Mouse (Mus musculus) heart, postnatal 0 days (tissue): ENCODE data around the gene Tvp23b. TPM values are rescaled to one million over a fixed set of nuclear protein-coding genes. Genes with fewer than 3 reads are reported as not detected.

ENCODE experiments used
- ATAC-seq: fragments of 200-750 bp; cut with Nextera tagmentation; 2 replicates; pipeline ENCODE4 v1.8.0; 2017; ENCODE audit warnings: low read depth, moderate number of reproducible peaks, moderate library complexity; ENCODE audit not compliant: insufficient read depth
- DNase-seq: peaks from one replicate; pipeline ENCODE4 v3.0.0-alpha.2; 2016; ENCODE audit warnings: low spot score
- H3K27ac ChIP-seq: fragments of 300-500 bp; sonication (generic); 2 replicates; pipeline ENCODE4 v1.5.1; 2014; ENCODE audit warnings: low read depth, mild to moderate bottlenecking
- H3K27me3 ChIP-seq: fragments of 300-500 bp; sonication (generic); 2 replicates; pipeline ENCODE4 v1.6.1; 2014; ENCODE audit warnings: low read length, mixed read lengths; ENCODE audit not compliant: control insufficient read depth, insufficient read depth
- H3K36me3 ChIP-seq: fragments of 300-500 bp; sonication (generic); replicated peaks from 2 replicates; pipeline ENCODE4 v1.6.1; 2014; ENCODE audit warnings: low read length, mixed read lengths; ENCODE audit not compliant: control insufficient read depth, insufficient read depth
- H3K4me1 ChIP-seq: fragments of 300-500 bp; sonication (generic); 2 replicates; pipeline ENCODE4 v1.6.1; 2014; ENCODE audit warnings: antibody characterized with exemption; ENCODE audit not compliant: control insufficient read depth, insufficient read depth
- H3K4me2 ChIP-seq: fragments of 300-500 bp; sonication (generic); 2 replicates; pipeline ENCODE4 v1.6.1; 2014; ENCODE audit warnings: low read depth, mild to moderate bottlenecking, low read length, moderate library complexity
- H3K4me3 ChIP-seq: fragments of 300-500 bp; sonication (generic); 2 replicates; pipeline ENCODE4 v1.5.1; 2014; ENCODE audit warnings: low read depth, low read length
- H3K9ac ChIP-seq: fragments of 300-500 bp; sonication (generic); replicated peaks from 2 replicates; pipeline ENCODE4 v1.6.1; 2014; ENCODE audit warnings: low read depth, low read length, mixed read lengths
- H3K9me3 ChIP-seq: fragments of 300-500 bp; sonication (generic); replicated peaks from 2 replicates; pipeline ENCODE4 v1.6.1; 2016; ENCODE audit warnings: low read length; ENCODE audit not compliant: control insufficient read depth
- CTCF ChIP-seq: IDR thresholded peaks from 2 replicates; pipeline ENCODE4 v1.5.1; 2016; ENCODE audit warnings: antibody characterized with exemption, control low read depth, low read depth
- EP300 ChIP-seq: IDR thresholded peaks from 2 replicates; pipeline ENCODE4 v1.6.1; 2016; ENCODE audit warnings: antibody characterized with exemption, low read depth
- WGBS: fragments of 180-500 bp; shearing (Covaris S2); extraction: QIAGEN DNeasy Blood & Tissue Kit; methylation state at CpG from one replicate; pipeline ENCODE4 v1.1.7; 2014; 5-methylcytosine and 5-hydroxymethylcytosine counted together
- polyA plus RNA-seq: library from polyadenylated mRNA; unstranded; fragments of >200 nt; fragmentation: Nextera tagmentation; extraction: Ambion mirVana; gene quantifications from 2 replicates; pipeline ENCODE4 v1.2.1, GENCODE M21; 2015
- total RNA-seq: library from RNA; depleted of rRNA; stranded (reverse); fragments of >200 nt; gene quantifications from 2 replicates; pipeline ENCODE4 v1.2.3, GENCODE M21; 2014; ENCODE audit warnings: low replicate concordance

Gene Tvp23b
- total and polyA plus RNA-seq, 2 experiments from 2014 or later = 26.3 to 39.0 TPM

- Histone ChIP-seq H3K9ac (no peak overlapping the region), H3K9me3 (no peaks in the 10 kb centered on the region), H3K4me2 (no peak overlapping the region), H3K36me3 (no peaks in the 10 kb centered on the region), H3K27me3 (no peaks in the 10 kb centered on the region), H3K4me3 (no peak overlapping the region), H3K27ac (no peak overlapping the region), H3K4me1 (0 out of 2 replicates have a peak, but pooled peaks cover 3% of the 10 kb centered on the region)
- DNase-seq (no peak), ATAC-seq (no peak)
- WGBS = 88% methylated on average over 9 of the region's 9 CpGs
- TF ChIP-seq EP300 (no peak), CTCF (peak; percentile 20; the same call in 1 of the 2 replicates)
Observed at GRCm38 (mm10) chr11:62933099-62933498, 53.8 kb downstream of the Tvp23b start.

DNA sequence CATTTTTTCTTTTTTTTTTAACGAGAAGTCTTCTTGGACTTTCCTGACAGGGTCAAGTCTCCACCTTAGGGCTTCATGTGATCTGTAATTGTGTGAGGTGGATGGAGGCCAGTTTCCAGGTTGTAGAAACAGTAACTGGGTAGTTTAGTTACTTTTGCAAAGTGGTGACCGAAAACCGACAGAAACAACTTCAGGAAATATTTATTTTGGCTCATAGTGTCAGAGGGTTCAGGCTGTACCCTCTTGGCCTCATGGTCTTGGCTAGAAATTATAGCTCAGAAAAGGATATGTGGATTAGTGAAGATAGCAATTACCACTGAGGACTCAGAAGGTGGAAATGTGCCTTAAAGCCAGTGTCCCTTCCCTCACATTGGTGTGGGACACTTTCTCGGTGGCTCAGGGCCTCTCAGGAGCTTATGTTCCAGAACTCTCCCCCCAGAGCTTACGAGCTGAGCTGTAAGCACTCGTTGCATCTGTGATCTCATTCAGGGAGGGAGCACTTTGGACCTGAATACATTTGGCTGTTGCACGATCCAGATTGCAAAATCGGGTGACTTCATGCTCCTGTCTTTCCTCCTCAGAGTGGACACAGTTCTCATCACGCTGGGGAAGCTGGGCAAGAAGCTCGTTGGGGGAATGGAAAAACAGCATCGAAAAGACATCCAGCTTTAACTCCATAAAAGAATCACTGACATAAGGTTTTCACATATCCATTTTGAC, 55.7 kb downstream of the Tvp23b start:
- Histone ChIP-seq H3K4me2 (no peak overlapping the region), H3K27me3 (no peaks in the 10 kb centered on the region), H3K9ac (no peak overlapping the region), H3K36me3 (no peaks in the 10 kb centered on the region), H3K4me1 (0 out of 2 replicates have a peak, but pooled peaks cover 2% of the 10 kb centered on the region), H3K9me3 (no peaks in the 10 kb centered on the region), H3K27ac (no peak overlapping the region), H3K4me3 (no peak overlapping the region)
- ATAC-seq (no peak), DNase-seq (no peak)
- WGBS = 67% methylated on average over 11 of the region's 11 CpGs
- TF ChIP-seq CTCF = no peak
- TF ChIP-seq EP300 = no peak

- no peak for DNase-seq
- no peak for ATAC-seq
- WGBS = 59% methylated on average over 6 of the region's 6 CpGs
Observed at GRCm38 (mm10) chr11:62937986-62938385, 58.7 kb downstream of the Tvp23b start.

DNA sequence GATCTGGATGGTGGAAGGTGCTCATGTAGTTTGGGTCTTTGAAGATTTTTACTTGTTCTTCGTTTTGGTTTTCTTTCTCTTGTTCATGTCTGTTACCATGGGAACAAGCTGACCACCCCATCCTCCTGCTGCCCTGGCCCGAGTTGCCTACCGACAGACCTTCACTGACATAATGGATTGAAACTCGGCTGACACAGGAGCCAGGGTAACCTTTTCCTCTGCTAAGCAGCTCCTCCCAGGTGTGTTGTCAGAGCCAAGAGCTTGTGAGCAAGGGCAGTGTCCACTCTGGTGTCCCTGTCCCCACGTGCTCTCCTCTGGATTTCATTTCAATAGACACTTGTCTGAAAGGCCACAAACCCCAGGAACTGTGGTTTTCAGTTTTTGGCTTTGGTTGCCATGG, 59.7 kb downstream of the Tvp23b start:
- Histone ChIP-seq H3K27me3 (no peaks in the 10 kb centered on the region), H3K4me2 (no peak overlapping the region), H3K4me3 (no peak overlapping the region), H3K4me1 (0 out of 2 replicates have a peak, but pooled peaks cover 5% of the 10 kb centered on the region), H3K9ac (no peak overlapping the region), H3K27ac (no peak overlapping the region), H3K9me3 (no peaks in the 10 kb centered on the region), H3K36me3 (no peaks in the 10 kb centered on the region)
- no peak for TF ChIP-seq EP300
- no peak for TF ChIP-seq CTCF
- ATAC-seq (no peak), DNase-seq (no peak)
- 77% methylated on average over 5 of the region's 5 CpGs for WGBS

More at GRCm38 (mm10) chr11:62937986-62938385, 58.7 kb downstream of the Tvp23b start:
- Histone ChIP-seq H3K27me3 (no peaks in the 10 kb centered on the region), H3K27ac (no peak overlapping the region), H3K9me3 (no peaks in the 10 kb centered on the region), H3K36me3 (no peaks in the 10 kb centered on the region), H3K4me2 (no peak overlapping the region), H3K4me1 (0 out of 2 replicates have a peak, but pooled peaks cover 5% of the 10 kb centered on the region), H3K4me3 (no peak overlapping the region), H3K9ac (no peak overlapping the region)
- no peak for TF ChIP-seq EP300
- no peak for TF ChIP-seq CTCF

DNA sequence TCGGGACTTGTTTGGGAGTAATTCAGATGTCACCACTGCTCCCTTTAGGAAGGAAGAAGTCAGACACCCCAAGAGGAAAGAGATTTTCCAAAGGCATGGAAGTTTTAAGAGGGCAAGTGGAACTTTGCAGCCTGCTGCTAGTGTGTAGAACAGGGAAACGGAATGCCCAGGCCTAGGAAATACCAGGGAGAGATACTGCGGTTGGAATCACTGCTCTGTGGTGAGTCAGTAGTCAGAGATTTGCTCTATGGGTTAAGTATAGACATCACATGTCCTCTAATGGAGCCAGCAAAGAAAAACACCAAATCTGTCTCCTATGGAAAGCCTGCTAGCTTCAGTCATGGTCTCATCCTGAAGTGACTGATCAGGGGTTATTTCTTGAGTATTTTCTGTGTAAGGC, 60.9 kb downstream of the Tvp23b start:
- Histone ChIP-seq H3K4me3 (no peak overlapping the region), H3K4me1 (0 out of 2 replicates have a peak, but pooled peaks cover 5% of the 10 kb centered on the region), H3K9me3 (no peaks in the 10 kb centered on the region), H3K27ac (no peak overlapping the region), H3K36me3 (no peaks in the 10 kb centered on the region), H3K4me2 (no peak overlapping the region), H3K9ac (no peak overlapping the region), H3K27me3 (no peaks in the 10 kb centered on the region)
- TF ChIP-seq EP300 = no peak
- DNase-seq (no peak), ATAC-seq (peak; percentile 69)
- WGBS = 38% methylated on average over 3 of the region's 3 CpGs
